Mouse (Mus musculus): Measurements from ENCODE around the gene Zfp239. TPM values are rescaled to one million over a fixed set of nuclear protein-coding genes. Genes with fewer than 3 reads are reported as not detected.

Gene Zfp239
- polyA plus RNA-seq, 1 experiment from 2014 or later, result 14.4 TPM

DNA sequence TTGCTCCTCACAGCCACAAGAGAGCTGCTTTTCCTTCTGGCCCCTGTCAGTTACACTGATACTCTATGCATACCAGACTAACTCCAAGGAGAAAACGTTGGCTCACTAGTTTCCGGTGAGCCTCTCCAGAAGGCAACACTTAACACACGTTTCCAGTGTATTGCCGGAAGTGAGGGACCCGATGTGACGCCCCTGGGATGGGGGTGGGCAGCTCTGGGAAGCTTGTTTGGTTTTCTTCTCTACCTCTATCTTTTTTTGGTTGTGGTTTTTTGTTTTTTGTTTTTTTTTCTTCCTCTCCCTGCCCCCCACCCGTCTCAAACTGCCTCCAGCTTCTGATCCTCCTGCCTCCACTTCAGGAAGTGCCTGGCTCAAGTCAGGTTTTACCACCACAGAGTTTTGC, 20.1 kb downstream of the Zfp239 start:
- Histone ChIP-seq H3K9ac (ENCODE audit: low read length) (no peak overlapping the region), H3K36me3 (ENCODE audit: control insufficient read depth, insufficient read depth, low read length) (no peaks in the 10 kb centered on the region), H3K4me3 (ENCODE audit: low read depth, low read length) (no peak overlapping the region), H3K27ac (ENCODE audit: low read depth, low read length) (no peak overlapping the region), H3K9me3 (ENCODE audit: control insufficient read depth, low read length) (no peaks in the 10 kb centered on the region), H3K27me3 (ENCODE audit: control insufficient read depth, insufficient read depth, low read length) (no peaks in the 10 kb centered on the region), H3K4me2 (ENCODE audit: low read depth, low read length, severe bottlenecking) (no peak overlapping the region), H3K4me1 (replicated peaks; ENCODE audit: control insufficient read depth, insufficient read depth, low read length) (no peaks in the 10 kb centered on the region; the same call in 1 of the 2 replicates)
- ATAC-seq (replicated peaks; ENCODE audit: low FRiP score), result no peak
- WGBS, result 80% methylated on average over 7 of the region's 7 CpGs
- DNase-seq (ENCODE audit: low spot score), result no peak

DNA sequence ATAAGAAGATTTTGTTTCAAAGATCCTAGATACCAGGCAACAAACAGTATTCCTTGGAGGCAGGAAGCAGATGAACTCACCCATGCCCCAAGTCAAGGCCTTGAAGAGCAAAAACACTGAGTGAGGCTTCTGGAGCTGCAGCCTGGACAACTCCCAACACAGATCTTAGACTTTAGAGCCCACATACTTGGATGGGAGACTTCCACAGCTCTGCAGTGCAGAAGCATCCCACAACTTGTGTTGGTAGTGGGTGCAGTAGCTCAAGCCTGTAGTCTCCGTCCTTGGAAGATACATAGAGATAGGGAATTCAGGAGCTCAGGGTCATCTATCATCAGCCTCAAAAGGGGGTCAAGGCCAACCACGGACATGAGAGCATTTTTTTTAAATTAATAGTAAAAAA, 24.0 kb downstream of the Zfp239 start:
- Histone ChIP-seq H3K9ac (ENCODE audit: low read length) (no peak overlapping the region), H3K4me2 (ENCODE audit: low read depth, low read length, severe bottlenecking) (no peak overlapping the region), H3K27me3 (ENCODE audit: control insufficient read depth, insufficient read depth, low read length) (no peaks in the 10 kb centered on the region), H3K27ac (ENCODE audit: low read depth, low read length) (no peak overlapping the region), H3K36me3 (ENCODE audit: control insufficient read depth, insufficient read depth, low read length) (no peaks in the 10 kb centered on the region), H3K4me1 (replicated peaks; ENCODE audit: control insufficient read depth, insufficient read depth, low read length) (0 out of 2 replicates have a peak, but pooled peaks cover 2% of the 10 kb centered on the region), H3K9me3 (ENCODE audit: control insufficient read depth, low read length) (no peaks in the 10 kb centered on the region), H3K4me3 (ENCODE audit: low read depth, low read length) (no peak overlapping the region)
- WGBS, result 86% methylated on average over 2 of the region's 2 CpGs
- ATAC-seq (replicated peaks; ENCODE audit: low FRiP score) (no peak), DNase-seq (ENCODE audit: low spot score) (no peak)

DNA sequence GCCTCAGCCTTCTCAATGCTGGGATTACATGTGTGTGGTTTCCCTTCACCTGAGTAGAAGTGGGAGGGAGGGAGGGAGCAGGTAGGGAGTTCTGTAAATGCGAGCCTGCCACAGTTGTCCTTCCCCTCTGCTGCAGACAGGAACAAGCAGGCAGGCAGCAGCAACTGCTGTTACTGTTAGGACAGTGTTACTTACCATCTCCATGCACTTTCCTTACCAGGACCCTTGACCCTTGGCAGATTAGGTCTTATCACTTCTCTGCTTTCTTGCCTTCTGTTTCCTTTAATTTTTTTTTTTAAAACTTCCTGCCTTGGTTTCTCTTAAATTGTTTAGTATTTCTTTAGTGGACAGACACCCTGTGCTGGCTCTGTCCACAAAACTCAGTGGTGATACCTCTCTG, 26.1 kb downstream of the Zfp239 start:
- H3K27me3 ChIP-seq (ENCODE audit: control insufficient read depth, insufficient read depth, low read length), result no peaks in the 10 kb centered on the region
- no peak overlapping the region for H3K4me2 ChIP-seq (ENCODE audit: low read depth, low read length, severe bottlenecking)
- no peak overlapping the region for H3K4me3 ChIP-seq (ENCODE audit: low read depth, low read length)
- 0 out of 2 replicates have a peak, but pooled peaks cover 2% of the 10 kb centered on the region for H3K4me1 ChIP-seq (replicated peaks; ENCODE audit: control insufficient read depth, insufficient read depth, low read length)
- DNase-seq (ENCODE audit: low spot score), result no peak
- no peaks in the 10 kb centered on the region for H3K36me3 ChIP-seq (ENCODE audit: control insufficient read depth, insufficient read depth, low read length)
- WGBS, result 68% methylated on average over 1 of the region's 1 CpGs
- no peak overlapping the region for H3K9ac ChIP-seq (ENCODE audit: low read length)
- H3K27ac ChIP-seq (ENCODE audit: low read depth, low read length), result no peak overlapping the region
- no peak for ATAC-seq (replicated peaks; ENCODE audit: low FRiP score)
- H3K9me3 ChIP-seq (ENCODE audit: control insufficient read depth, low read length), result no peaks in the 10 kb centered on the region

DNA sequence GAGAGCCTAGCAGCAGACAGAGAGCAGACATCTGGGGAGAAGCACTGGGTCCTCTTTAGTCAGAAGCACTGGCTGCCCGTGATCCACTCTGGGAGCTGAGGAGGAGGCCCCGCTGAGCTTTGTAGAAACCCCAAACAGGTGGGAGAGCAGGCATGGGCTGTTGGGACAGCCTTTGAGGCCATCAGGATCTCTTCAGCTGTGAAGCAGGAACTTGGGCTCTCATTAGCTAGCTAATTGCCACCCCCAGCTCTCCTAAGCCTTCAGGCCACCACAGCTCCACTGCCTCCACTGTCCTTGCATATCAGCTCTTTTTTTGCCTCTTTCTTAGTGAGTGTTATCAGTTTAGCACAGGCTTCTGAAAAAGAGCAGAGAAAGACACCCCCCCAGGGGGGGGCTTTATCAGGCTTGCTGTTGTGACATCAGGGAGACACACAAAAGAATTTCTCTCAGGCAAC, 26.8 kb downstream of the Zfp239 start:
- DNase-seq (ENCODE audit: low spot score), result no peak
- H3K27ac ChIP-seq (ENCODE audit: low read depth, low read length), result 0 out of 2 replicates have a peak overlapping the region, but pooled peaks have one; percentile 31
- H3K4me1 ChIP-seq (replicated peaks; ENCODE audit: control insufficient read depth, insufficient read depth, low read length), result 0 out of 2 replicates have a peak, but pooled peaks cover 2% of the 10 kb centered on the region
- H3K4me2 ChIP-seq (ENCODE audit: low read depth, low read length, severe bottlenecking), result no peak overlapping the region
- H3K36me3 ChIP-seq (ENCODE audit: control insufficient read depth, insufficient read depth, low read length), result no peaks in the 10 kb centered on the region
- ATAC-seq (replicated peaks; ENCODE audit: low FRiP score), result peak; percentile 42; the same call in 1 of the 2 replicates
- no peak overlapping the region for H3K9ac ChIP-seq (ENCODE audit: low read length)
- no peaks in the 10 kb centered on the region for H3K27me3 ChIP-seq (ENCODE audit: control insufficient read depth, insufficient read depth, low read length)
- no peak overlapping the region for H3K4me3 ChIP-seq (ENCODE audit: low read depth, low read length)
- H3K9me3 ChIP-seq (ENCODE audit: control insufficient read depth, low read length), result no peaks in the 10 kb centered on the region
- 52% methylated on average over 2 of the region's 2 CpGs for WGBS

DNA sequence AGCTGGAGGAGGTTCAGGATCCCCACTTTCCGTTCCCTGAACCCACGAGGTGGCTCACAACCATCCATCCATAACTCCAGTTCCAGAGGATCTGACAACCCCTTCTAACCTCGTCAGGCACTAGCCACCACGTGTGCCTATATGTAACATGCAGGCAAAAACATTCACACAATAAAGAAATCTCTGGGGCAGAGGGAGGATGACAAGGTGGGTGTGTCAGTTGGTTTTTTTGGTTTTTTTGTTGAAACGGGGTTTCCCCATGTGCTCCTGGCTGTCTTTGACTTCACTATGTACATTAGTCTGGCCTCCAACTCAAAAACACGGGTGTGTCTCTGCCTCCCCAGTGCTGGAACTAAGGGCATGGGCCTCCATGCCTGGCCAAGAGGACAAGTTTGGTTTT, 28.4 kb downstream of the Zfp239 start:
- H3K4me2 ChIP-seq (ENCODE audit: low read depth, low read length, severe bottlenecking), result no peak overlapping the region
- DNase-seq (ENCODE audit: low spot score) (no peak), ATAC-seq (replicated peaks; ENCODE audit: low FRiP score) (no peak)
- H3K36me3 ChIP-seq (ENCODE audit: control insufficient read depth, insufficient read depth, low read length), result no peaks in the 10 kb centered on the region
- WGBS, result 86% methylated on average over 6 of the region's 6 CpGs
- no peaks in the 10 kb centered on the region for H3K9me3 ChIP-seq (ENCODE audit: control insufficient read depth, low read length)
- 0 out of 2 replicates have a peak, but pooled peaks cover 2% of the 10 kb centered on the region for H3K4me1 ChIP-seq (replicated peaks; ENCODE audit: control insufficient read depth, insufficient read depth, low read length)
- no peak overlapping the region for H3K27ac ChIP-seq (ENCODE audit: low read depth, low read length)
- H3K9ac ChIP-seq (ENCODE audit: low read length), result no peak overlapping the region
- no peak overlapping the region for H3K4me3 ChIP-seq (ENCODE audit: low read depth, low read length)
- H3K27me3 ChIP-seq (ENCODE audit: control insufficient read depth, insufficient read depth, low read length), result no peaks in the 10 kb centered on the region

DNA sequence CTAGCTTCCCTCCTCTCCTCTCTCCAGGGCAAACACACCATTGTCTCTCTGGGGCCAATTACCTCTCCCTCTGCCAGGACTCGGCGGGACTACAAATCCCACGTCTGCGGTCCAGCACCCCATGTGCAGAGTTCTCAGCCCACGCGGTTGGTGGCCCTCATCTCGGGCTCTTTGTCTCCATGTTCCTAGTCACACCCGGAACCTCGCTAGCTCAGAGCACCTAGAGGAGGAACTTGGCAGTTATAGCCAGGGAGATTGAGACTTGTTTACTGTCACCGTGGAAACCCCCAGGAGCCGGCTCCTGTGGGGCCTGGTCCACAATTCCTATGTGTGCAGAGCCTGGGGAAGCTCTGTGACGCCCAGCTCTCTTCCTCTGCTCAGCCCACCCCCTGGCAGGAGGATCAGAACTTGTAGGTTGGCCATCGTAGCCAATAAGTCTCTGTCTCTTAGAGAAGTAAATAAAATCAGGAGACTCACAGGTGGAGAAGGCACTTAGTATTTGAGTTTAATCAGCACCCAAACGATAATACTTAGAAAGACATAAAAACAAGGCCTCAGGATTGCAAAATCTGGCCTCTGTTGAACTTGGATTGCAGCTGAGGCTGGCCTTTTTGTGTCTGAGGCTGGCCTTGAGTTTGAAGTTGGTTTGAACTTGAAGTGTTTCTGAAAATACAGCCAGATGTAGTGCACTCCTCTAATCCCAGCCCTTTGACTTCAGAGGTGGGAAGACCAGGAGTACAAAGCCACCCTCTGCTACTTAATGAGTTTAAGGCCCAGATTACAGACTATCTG, 29.7 kb downstream of the Zfp239 start:
- Histone ChIP-seq H3K27me3 (ENCODE audit: control insufficient read depth, insufficient read depth, low read length) (no peaks in the 10 kb centered on the region), H3K9me3 (ENCODE audit: control insufficient read depth, low read length) (no peaks in the 10 kb centered on the region), H3K4me2 (ENCODE audit: low read depth, low read length, severe bottlenecking) (no peak overlapping the region), H3K36me3 (ENCODE audit: control insufficient read depth, insufficient read depth, low read length) (no peaks in the 10 kb centered on the region), H3K27ac (ENCODE audit: low read depth, low read length) (no peak overlapping the region), H3K4me3 (ENCODE audit: low read depth, low read length) (no peak overlapping the region), H3K9ac (ENCODE audit: low read length) (no peak overlapping the region), H3K4me1 (replicated peaks; ENCODE audit: control insufficient read depth, insufficient read depth, low read length) (0 out of 2 replicates have a peak, but pooled peaks cover 2% of the 10 kb centered on the region)
- no peak for DNase-seq (ENCODE audit: low spot score)
- 71% methylated on average over 14 of the region's 14 CpGs for WGBS
- ATAC-seq (replicated peaks; ENCODE audit: low FRiP score), result no peak

DNA sequence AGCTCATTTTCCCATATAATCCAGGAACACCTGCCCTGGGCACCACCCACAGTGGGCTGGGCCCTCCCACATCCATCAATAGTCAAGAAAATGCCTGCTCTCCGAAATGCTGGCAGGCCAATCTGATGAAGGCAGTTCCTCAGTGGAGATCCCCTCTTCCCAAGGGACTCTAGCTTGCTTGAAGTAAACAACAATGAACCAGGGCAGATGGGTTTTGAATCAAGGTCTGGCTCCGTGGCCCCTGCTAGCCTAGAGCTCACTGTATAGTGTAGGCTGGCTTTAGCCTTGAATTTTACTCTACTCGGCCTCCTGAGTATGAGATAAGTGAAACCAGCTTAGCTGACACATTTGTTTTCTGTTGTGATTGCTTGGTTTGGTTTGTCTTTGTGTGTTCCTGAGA, 30.5 kb downstream of the Zfp239 start:
- 0 out of 2 replicates have a peak, but pooled peaks cover 2% of the 10 kb centered on the region for H3K4me1 ChIP-seq (replicated peaks; ENCODE audit: control insufficient read depth, insufficient read depth, low read length)

DNA sequence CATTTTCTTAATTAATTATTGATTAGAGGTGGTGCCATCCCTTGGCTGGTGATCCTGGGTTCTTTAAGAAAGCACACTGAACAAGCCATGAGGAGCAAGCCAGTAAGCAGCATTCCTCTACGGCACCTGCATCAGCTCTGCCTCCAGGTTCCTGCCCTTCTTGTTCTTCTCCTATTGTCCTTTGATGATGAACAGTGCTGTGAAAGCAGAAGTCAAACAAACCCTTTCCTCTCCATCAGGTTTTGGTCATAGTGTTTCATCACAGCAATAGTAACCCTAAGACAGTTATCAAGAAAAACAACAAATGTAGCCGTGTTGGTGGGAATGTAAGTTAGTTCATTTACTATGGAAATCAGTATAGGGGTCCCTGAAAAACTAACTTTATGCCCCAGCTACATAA, 31.5 kb downstream of the Zfp239 start:
- Histone ChIP-seq H3K27ac (ENCODE audit: low read depth, low read length) (no peak overlapping the region), H3K4me2 (ENCODE audit: low read depth, low read length, severe bottlenecking) (no peak overlapping the region), H3K4me1 (replicated peaks; ENCODE audit: control insufficient read depth, insufficient read depth, low read length) (0 out of 2 replicates have a peak, but pooled peaks cover 2% of the 10 kb centered on the region), H3K9ac (ENCODE audit: low read length) (no peak overlapping the region), H3K9me3 (ENCODE audit: control insufficient read depth, low read length) (no peaks in the 10 kb centered on the region), H3K36me3 (ENCODE audit: control insufficient read depth, insufficient read depth, low read length) (no peaks in the 10 kb centered on the region), H3K4me3 (ENCODE audit: low read depth, low read length) (no peak overlapping the region), H3K27me3 (ENCODE audit: control insufficient read depth, insufficient read depth, low read length) (no peaks in the 10 kb centered on the region)
- WGBS, result 92% methylated on average over 2 of the region's 2 CpGs
- no peak for ATAC-seq (replicated peaks; ENCODE audit: low FRiP score)
- no peak for DNase-seq (ENCODE audit: low spot score)

More for the DNA sequence above, 30.5 kb downstream of the Zfp239 start:
- Histone ChIP-seq H3K4me2 (ENCODE audit: low read depth, low read length, severe bottlenecking) (no peak overlapping the region), H3K4me3 (ENCODE audit: low read depth, low read length) (no peak overlapping the region), H3K27ac (ENCODE audit: low read depth, low read length) (no peak overlapping the region), H3K9ac (ENCODE audit: low read length) (no peak overlapping the region), H3K27me3 (ENCODE audit: control insufficient read depth, insufficient read depth, low read length) (no peaks in the 10 kb centered on the region), H3K36me3 (ENCODE audit: control insufficient read depth, insufficient read depth, low read length) (no peaks in the 10 kb centered on the region), H3K9me3 (ENCODE audit: control insufficient read depth, low read length) (no peaks in the 10 kb centered on the region)
- DNase-seq (ENCODE audit: low spot score) (no peak), ATAC-seq (replicated peaks; ENCODE audit: low FRiP score) (no peak)
- 78% methylated on average over 3 of the region's 3 CpGs for WGBS

DNA sequence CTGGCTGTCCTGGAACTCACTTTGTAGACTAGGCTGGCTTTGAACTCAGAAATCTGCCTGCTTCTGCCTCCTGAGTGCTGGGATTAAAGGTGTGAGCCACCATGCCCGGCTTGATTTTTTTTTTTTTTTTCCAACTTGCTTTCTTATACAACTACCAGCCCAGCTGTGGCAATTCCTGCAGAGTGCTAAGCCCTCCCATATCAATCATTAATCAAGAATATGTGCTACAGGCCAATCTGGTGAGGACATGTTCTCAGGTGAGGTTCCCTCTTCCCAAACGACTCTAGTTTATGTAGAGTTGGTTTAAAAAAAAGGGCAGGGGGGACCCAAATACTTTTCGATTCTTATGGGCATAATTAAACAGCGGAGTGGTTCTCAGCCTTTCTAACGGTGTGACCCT, 35.9 kb downstream of the Zfp239 start:
- 89% methylated on average over 5 of the region's 5 CpGs for WGBS
- no peak overlapping the region for H3K27ac ChIP-seq (ENCODE audit: low read depth, low read length)
- H3K9ac ChIP-seq (ENCODE audit: low read length), result no peak overlapping the region
- no peaks in the 10 kb centered on the region for H3K4me1 ChIP-seq (replicated peaks; ENCODE audit: control insufficient read depth, insufficient read depth, low read length)
- DNase-seq (ENCODE audit: low spot score) (no peak), ATAC-seq (replicated peaks; ENCODE audit: low FRiP score) (no peak)
- H3K4me3 ChIP-seq (ENCODE audit: low read depth, low read length), result no peak overlapping the region
- H3K9me3 ChIP-seq (ENCODE audit: control insufficient read depth, low read length), result no peaks in the 10 kb centered on the region
- no peak overlapping the region for H3K4me2 ChIP-seq (ENCODE audit: low read depth, low read length, severe bottlenecking)
- H3K27me3 ChIP-seq (ENCODE audit: control insufficient read depth, insufficient read depth, low read length), result no peaks in the 10 kb centered on the region
- no peaks in the 10 kb centered on the region for H3K36me3 ChIP-seq (ENCODE audit: control insufficient read depth, insufficient read depth, low read length)
